Mouse (Mus musculus): ENCODE measurements at regions not wholly inside any gene's neighbourhood (a gene's known extent, or its start where the extent isn't known, plus 50 kb on each side); places are given as distances from the start of the nearest gene placed in this dataset.
"Not testable (repeated sequence)": the region's sequence is repeated elsewhere in the genome, so short reads cannot be mapped to it uniquely, and the experiment has no call there.

DNA sequence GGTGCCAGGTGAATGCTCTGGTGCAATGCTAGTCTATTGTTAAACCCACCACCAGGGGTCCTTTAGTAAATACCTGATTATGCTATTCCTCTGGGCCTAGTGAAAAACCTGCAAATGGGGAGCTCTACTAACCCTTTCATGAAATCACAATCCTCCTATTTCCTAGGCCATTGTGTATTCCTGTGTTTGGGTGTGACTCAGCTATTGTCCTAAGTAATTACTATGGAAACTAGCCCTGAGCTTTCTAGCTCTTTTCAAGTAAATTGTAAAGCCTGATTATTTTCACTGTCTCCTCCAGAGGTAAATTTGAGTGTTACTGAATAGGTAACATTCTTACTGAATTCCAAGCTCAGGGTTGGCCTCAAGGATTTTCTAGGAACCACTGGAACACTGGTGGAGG lies 147.8 kb upstream of the 1700008P02Rik start:
- H3K9ac ChIP-seq (ENCODE audit: low read depth, low read length); H3K9me3 ChIP-seq (replicated peaks; ENCODE audit: control insufficient read depth, low read length, poor library complexity, severe bottlenecking); H3K4me2 ChIP-seq (ENCODE audit: low read length); H3K4me3 ChIP-seq (ENCODE audit: low read depth, low read length); H3K36me3 ChIP-seq (ENCODE audit: control insufficient read depth, insufficient read depth, low read length); H3K4me1 ChIP-seq (ENCODE audit: control insufficient read depth, insufficient read depth, low read length); ATAC-seq; H3K27ac ChIP-seq (ENCODE audit: low read length); H3K27me3 ChIP-seq (ENCODE audit: control insufficient read depth, insufficient read depth, low read depth, low read length): not testable (repeated sequence)

DNA sequence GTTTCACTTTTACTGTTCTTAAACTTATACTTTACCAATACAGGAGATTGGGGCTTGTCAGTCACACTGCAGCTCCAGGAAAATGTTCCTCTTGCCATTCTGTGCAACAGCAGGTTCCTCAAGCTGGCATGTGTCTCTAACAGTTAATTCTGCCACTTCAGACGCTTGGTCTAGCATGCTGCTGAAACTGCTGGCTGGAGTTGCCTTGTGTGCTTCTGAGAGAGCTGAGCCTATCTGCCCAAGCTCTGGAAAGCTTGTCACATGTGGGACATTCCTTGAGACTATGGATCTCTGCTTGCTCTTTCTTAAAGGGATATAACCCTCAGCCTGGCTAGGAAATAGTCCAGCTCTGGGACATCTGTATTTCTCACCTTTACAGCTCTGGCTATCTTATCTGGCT lies 138.9 kb upstream of the 1700008P02Rik start:
- Histone ChIP-seq H3K4me3 (ENCODE audit: low read depth, low read length) (no peak overlapping the region), H3K27ac (ENCODE audit: low read length) (no peak overlapping the region), H3K36me3 (ENCODE audit: control insufficient read depth, insufficient read depth, low read length) (no peaks in the 10 kb centered on the region), H3K27me3 (ENCODE audit: control insufficient read depth, insufficient read depth, low read depth, low read length) (no peaks in the 10 kb centered on the region), H3K9me3 (replicated peaks; ENCODE audit: control insufficient read depth, low read length, poor library complexity, severe bottlenecking) (peaks cover 2% of the 10 kb centered on the region; the same call in 1 of the 2 replicates), H3K4me2 (ENCODE audit: low read length) (no peak overlapping the region), H3K4me1 (ENCODE audit: control insufficient read depth, insufficient read depth, low read length) (no peaks in the 10 kb centered on the region), H3K9ac (ENCODE audit: low read depth, low read length) (no peak overlapping the region)
- ATAC-seq = no peak
- WGBS = 70% methylated on average over 1 of the region's 1 CpGs

DNA sequence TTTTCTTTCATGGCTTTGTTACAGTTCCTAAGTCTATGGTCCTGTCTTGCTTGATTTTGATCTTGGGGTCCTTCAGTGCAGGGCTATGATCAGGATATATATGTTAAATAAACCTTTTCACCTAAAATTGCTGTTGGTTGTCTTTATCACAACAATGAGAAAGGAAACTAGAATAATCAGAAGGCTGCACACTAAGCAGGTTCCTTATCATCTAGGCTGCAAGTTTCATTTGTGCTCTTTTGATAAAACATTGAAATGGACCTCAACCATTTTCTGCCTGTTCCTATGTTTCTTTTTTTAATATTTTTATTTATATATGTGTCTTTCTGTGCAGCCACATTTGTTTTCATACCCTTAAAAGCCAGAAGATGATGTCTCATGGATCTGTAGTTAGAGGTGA lies 137.3 kb upstream of the 1700008P02Rik start:
- Histone ChIP-seq H3K4me2 (ENCODE audit: low read length) (no peak overlapping the region), H3K36me3 (ENCODE audit: control insufficient read depth, insufficient read depth, low read length) (no peaks in the 10 kb centered on the region), H3K9ac (ENCODE audit: low read depth, low read length) (no peak overlapping the region), H3K27ac (ENCODE audit: low read length) (no peak overlapping the region), H3K9me3 (replicated peaks; ENCODE audit: control insufficient read depth, low read length, poor library complexity, severe bottlenecking) (peaks cover 2% of the 10 kb centered on the region; the same call in 1 of the 2 replicates), H3K4me1 (ENCODE audit: control insufficient read depth, insufficient read depth, low read length) (no peaks in the 10 kb centered on the region), H3K27me3 (ENCODE audit: control insufficient read depth, insufficient read depth, low read depth, low read length) (no peaks in the 10 kb centered on the region), H3K4me3 (ENCODE audit: low read depth, low read length) (no peak overlapping the region)
- no peak for ATAC-seq

DNA sequence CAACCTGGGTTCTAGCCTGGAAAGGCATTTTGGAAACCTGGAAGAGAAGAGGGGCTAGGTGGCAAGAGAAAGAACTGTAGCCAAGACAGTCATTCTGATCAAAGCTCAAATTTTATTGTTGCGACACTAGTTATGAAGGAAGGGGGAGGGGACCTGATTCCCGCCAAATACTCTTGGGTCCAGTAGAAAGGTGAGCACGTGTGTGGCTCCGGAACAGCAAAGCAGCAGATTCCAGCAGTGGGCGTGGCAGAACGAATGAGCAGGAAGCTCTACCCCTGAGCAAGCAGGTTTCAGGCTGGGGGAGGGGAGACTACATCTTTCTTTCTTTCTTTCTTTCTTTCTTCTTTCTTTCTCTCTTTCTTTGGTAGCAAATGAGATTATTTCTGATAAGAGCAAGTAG lies 130.5 kb upstream of the 1700008P02Rik start:
- whole genome bisulfite sequencing = 90% methylated on average over 6 of the region's 6 CpGs
- H3K9me3 ChIP-seq (replicated peaks; ENCODE audit: control insufficient read depth, low read length, poor library complexity, severe bottlenecking); H3K27ac ChIP-seq (ENCODE audit: low read length); H3K36me3 ChIP-seq (ENCODE audit: control insufficient read depth, insufficient read depth, low read length); H3K27me3 ChIP-seq (ENCODE audit: control insufficient read depth, insufficient read depth, low read depth, low read length); H3K4me3 ChIP-seq (ENCODE audit: low read depth, low read length); ATAC-seq; H3K4me1 ChIP-seq (ENCODE audit: control insufficient read depth, insufficient read depth, low read length); H3K4me2 ChIP-seq (ENCODE audit: low read length); H3K9ac ChIP-seq (ENCODE audit: low read depth, low read length): not testable (repeated sequence)

DNA sequence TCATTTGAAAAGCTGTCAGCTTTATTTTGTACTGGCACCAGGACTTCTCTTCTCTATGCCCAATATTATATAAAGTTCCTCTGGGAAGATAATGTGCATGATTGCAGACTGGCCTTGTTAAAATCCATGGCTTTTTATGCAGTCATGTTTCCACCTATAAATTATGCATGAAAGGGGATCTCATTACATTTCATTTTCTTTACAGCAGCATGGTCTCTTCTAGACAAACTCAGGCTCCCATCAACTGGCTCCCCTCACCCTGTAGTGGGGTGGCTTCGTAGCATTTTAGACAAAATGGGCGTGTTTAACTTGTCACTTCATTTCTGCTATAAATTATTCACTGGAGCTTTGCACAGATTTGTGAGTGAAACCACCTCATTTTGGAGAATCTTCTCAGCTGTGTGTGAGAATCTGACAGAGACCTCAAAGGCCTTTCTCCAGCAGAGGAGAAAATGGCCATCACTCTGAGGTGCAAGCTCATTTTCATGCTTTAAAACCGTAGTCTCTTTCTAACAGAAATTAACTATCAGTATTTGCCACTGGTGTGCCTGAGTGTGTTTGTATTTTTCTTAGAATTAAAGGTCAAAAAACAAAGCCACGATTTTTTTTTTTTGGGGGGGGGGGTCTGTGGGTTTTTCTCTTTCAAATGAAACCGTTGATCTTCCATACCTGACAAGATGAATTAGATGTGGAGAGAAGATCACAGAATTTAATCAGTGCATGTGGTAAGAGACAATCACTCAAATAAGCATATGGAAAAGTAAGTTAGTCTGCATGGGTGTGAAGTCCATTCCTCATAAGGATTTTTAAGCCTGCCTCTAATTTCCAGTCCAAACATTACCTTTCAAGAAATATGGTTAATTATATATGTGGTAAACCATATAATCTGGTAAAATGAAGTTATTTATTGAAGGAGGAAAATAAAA lies 111.4 kb upstream of the 1700008P02Rik start:
- WGBS = 30% methylated on average over 5 of the region's 5 CpGs
- Histone ChIP-seq H3K4me1 (ENCODE audit: control insufficient read depth, insufficient read depth, low read length) (peaks cover 5% of the 10 kb centered on the region; the same call in 1 of the 2 replicates), H3K9ac (ENCODE audit: low read depth, low read length) (no peak overlapping the region), H3K36me3 (ENCODE audit: control insufficient read depth, insufficient read depth, low read length) (no peaks in the 10 kb centered on the region), H3K27ac (ENCODE audit: low read length) (peak overlapping the region; percentile 5), H3K9me3 (replicated peaks; ENCODE audit: control insufficient read depth, low read length, poor library complexity, severe bottlenecking) (no peaks in the 10 kb centered on the region), H3K4me2 (ENCODE audit: low read length) (no peak overlapping the region), H3K27me3 (ENCODE audit: control insufficient read depth, insufficient read depth, low read depth, low read length) (no peaks in the 10 kb centered on the region), H3K4me3 (ENCODE audit: low read depth, low read length) (no peak overlapping the region)
- peak; percentile 96 for ATAC-seq

DNA sequence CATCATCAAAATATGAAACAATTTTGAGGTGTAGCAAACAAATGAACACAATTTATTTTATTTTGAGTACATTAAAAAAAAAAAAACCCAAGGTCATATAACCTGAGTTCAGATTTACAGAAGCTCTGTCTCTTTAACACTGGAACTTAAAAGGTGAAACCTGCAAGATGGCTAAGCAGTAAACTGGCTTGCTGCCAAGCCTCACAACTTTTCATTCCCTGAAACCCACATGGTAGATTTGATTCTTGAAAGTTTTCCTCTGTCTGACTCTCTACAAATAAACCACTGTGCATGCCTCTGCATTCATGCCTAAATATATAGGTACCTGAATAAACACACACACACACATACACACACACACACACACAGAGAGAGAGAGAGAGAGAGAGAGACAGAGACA lies 109.8 kb upstream of the 1700008P02Rik start:
- ATAC-seq = no peak
- Histone ChIP-seq H3K4me3 (ENCODE audit: low read depth, low read length) (no peak overlapping the region), H3K9ac (ENCODE audit: low read depth, low read length) (no peak overlapping the region), H3K4me1 (ENCODE audit: control insufficient read depth, insufficient read depth, low read length) (peaks cover 5% of the 10 kb centered on the region; the same call in 1 of the 2 replicates), H3K27ac (ENCODE audit: low read length) (no peak overlapping the region), H3K36me3 (ENCODE audit: control insufficient read depth, insufficient read depth, low read length) (no peaks in the 10 kb centered on the region), H3K4me2 (ENCODE audit: low read length) (no peak overlapping the region), H3K9me3 (replicated peaks; ENCODE audit: control insufficient read depth, low read length, poor library complexity, severe bottlenecking) (no peaks in the 10 kb centered on the region), H3K27me3 (ENCODE audit: control insufficient read depth, insufficient read depth, low read depth, low read length) (no peaks in the 10 kb centered on the region)

DNA sequence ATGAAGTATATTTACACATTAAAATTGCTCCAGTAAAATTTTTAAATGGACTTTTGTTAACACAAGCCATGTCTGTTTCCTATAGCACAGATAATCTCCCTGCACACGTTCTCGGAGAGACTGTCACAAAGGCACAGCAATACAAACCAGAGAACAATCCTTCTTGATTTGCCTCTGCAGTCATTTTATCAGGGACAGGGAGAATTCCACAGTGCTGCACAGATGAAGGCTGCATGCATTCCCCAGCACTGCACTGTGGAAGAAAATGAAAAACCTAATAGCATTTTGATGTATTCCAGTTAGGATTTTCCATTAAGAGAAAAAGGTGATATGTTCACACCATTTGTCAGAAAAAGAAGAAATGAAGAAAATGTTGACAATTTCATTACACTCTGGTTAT lies 63.4 kb upstream of the 1700008P02Rik start:
- peak; percentile 36; the same call in 1 of the 2 replicates for ATAC-seq
- Histone ChIP-seq H3K27ac (ENCODE audit: low read length) (peak overlapping the region; percentile 50; the same call in 1 of the 2 replicates), H3K4me3 (ENCODE audit: low read depth, low read length) (no peak overlapping the region), H3K4me2 (ENCODE audit: low read length) (no peak overlapping the region), H3K36me3 (ENCODE audit: control insufficient read depth, insufficient read depth, low read length) (no peaks in the 10 kb centered on the region), H3K9ac (ENCODE audit: low read depth, low read length) (no peak overlapping the region), H3K9me3 (replicated peaks; ENCODE audit: control insufficient read depth, low read length, poor library complexity, severe bottlenecking) (no peaks in the 10 kb centered on the region), H3K4me1 (ENCODE audit: control insufficient read depth, insufficient read depth, low read length) (no peaks in the 10 kb centered on the region; the same call in 1 of the 2 replicates), H3K27me3 (ENCODE audit: control insufficient read depth, insufficient read depth, low read depth, low read length) (no peaks in the 10 kb centered on the region)
- WGBS = 18% methylated on average over 2 of the region's 2 CpGs

DNA sequence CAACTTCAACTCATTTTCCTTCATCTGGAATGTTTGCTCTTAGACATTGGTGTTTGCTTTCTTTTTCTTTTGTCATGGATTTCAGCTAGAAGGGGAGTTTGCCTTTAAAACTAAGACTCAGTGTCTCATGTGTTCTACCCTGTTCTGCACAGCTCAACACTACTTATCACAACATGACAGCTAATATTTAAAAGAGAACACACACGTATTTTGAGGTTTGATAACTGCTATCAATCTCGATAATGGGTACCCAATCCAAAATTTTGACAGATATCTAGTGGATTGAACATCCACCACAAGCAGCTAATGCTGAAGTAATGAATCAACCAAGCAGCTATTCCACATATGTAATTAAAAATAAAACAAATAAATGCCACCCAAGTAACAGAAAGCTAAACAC lies 61.2 kb upstream of the 1700008P02Rik start:
- H3K4me3 ChIP-seq (ENCODE audit: low read depth, low read length) = no peak overlapping the region
- peaks cover 2% of the 10 kb centered on the region; the same call in 1 of the 2 replicates for H3K4me1 ChIP-seq (ENCODE audit: control insufficient read depth, insufficient read depth, low read length)
- H3K36me3 ChIP-seq (ENCODE audit: control insufficient read depth, insufficient read depth, low read length) = no peaks in the 10 kb centered on the region
- H3K27me3 ChIP-seq (ENCODE audit: control insufficient read depth, insufficient read depth, low read depth, low read length) = no peaks in the 10 kb centered on the region
- no peak overlapping the region for H3K9ac ChIP-seq (ENCODE audit: low read depth, low read length)
- no peak overlapping the region for H3K27ac ChIP-seq (ENCODE audit: low read length)
- H3K4me2 ChIP-seq (ENCODE audit: low read length) = no peak overlapping the region
- H3K9me3 ChIP-seq (replicated peaks; ENCODE audit: control insufficient read depth, low read length, poor library complexity, severe bottlenecking) = no peaks in the 10 kb centered on the region
- no peak for ATAC-seq
- WGBS = 81% methylated on average over 2 of the region's 2 CpGs

DNA sequence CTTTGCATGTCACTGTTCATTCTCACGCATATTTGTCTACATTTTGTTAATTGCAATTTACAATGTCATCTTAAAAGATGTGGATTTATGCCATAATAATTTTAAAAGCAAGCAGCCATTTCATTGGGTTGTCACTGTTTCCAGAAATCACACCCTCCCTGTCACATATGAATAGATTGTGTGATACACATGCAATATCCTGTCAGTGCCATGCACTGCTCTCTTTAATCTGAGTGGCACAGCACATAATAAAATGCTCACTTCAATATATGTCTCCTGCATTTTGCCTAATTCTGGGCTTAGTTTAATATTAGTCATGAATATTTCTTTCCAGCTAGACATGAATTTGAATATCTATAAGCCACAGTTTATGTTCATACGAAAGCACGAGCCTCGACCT lies 56.1 kb upstream of the 1700008P02Rik start:
- no peaks in the 10 kb centered on the region for H3K36me3 ChIP-seq (ENCODE audit: control insufficient read depth, insufficient read depth, low read length)
- 68% methylated on average over 4 of the region's 4 CpGs for WGBS
- H3K4me1 ChIP-seq (ENCODE audit: control insufficient read depth, insufficient read depth, low read length) = 0 out of 2 replicates have a peak, but pooled peaks cover 2% of the 10 kb centered on the region
- H3K27me3 ChIP-seq (ENCODE audit: control insufficient read depth, insufficient read depth, low read depth, low read length) = no peaks in the 10 kb centered on the region
- no peak overlapping the region for H3K4me2 ChIP-seq (ENCODE audit: low read length)
- peak; percentile 75; the same call in 1 of the 2 replicates for ATAC-seq
- H3K4me3 ChIP-seq (ENCODE audit: low read depth, low read length) = no peak overlapping the region
- H3K9me3 ChIP-seq (replicated peaks; ENCODE audit: control insufficient read depth, low read length, poor library complexity, severe bottlenecking) = no peaks in the 10 kb centered on the region
- H3K27ac ChIP-seq (ENCODE audit: low read length) = no peak overlapping the region
- no peak overlapping the region for H3K9ac ChIP-seq (ENCODE audit: low read depth, low read length)
